Mouse (Mus musculus): Measurements from ENCODE around the gene Hamp. TPM values are rescaled to one million over a fixed set of nuclear protein-coding genes. Genes with fewer than 3 reads are reported as not detected.

Hamp gene
- not detected in 3 replicates for total RNA-seq (2017)

- no peak for ATAC-seq (replicated peaks; ENCODE audit: insufficient number of reproducible peaks, low FRiP score, low TSS enrichment, poor library complexity, severe bottlenecking)
These were observed at the start of gene Hamp for GRCm38 (mm10) chr7:30943909-30944635. Hamp (minus strand) TSS chr7:30944032.

- no peak for ATAC-seq (replicated peaks; ENCODE audit: insufficient number of reproducible peaks, low FRiP score, low TSS enrichment, poor library complexity, severe bottlenecking)
These were observed 48.3 kb upstream of the Hamp start for GRCm38 (mm10) chr7:30992148-30992547.

GRCm38 (mm10) chr7:30988519-30989162 lies 44.8 kb upstream of the Hamp start:
- ATAC-seq (replicated peaks; ENCODE audit: insufficient number of reproducible peaks, low FRiP score, low TSS enrichment, poor library complexity, severe bottlenecking), result no peak

GRCm38 (mm10) chr7:30985357-30985756 lies 41.5 kb upstream of the Hamp start:
- ATAC-seq (replicated peaks; ENCODE audit: insufficient number of reproducible peaks, low FRiP score, low TSS enrichment, poor library complexity, severe bottlenecking), result no peak

- no peak for ATAC-seq (replicated peaks; ENCODE audit: insufficient number of reproducible peaks, low FRiP score, low TSS enrichment, poor library complexity, severe bottlenecking)
These were observed 37.9 kb upstream of the Hamp start for GRCm38 (mm10) chr7:30981703-30982102.

GRCm38 (mm10) chr7:30973501-30974289 lies 29.9 kb upstream of the Hamp start, which contains the start of gene Fam187b:
Fam187b (plus strand) TSS chr7:30973790.
- ATAC-seq (replicated peaks; ENCODE audit: insufficient number of reproducible peaks, low FRiP score, low TSS enrichment, poor library complexity, severe bottlenecking), result peak; percentile 80

- no peak for ATAC-seq (replicated peaks; ENCODE audit: insufficient number of reproducible peaks, low FRiP score, low TSS enrichment, poor library complexity, severe bottlenecking)
These were observed 29.3 kb upstream of the Hamp start, which contains the start of gene Lsr for GRCm38 (mm10) chr7:30973251-30973500. Lsr (minus strand) TSS chr7:30973464.

- ATAC-seq (replicated peaks; ENCODE audit: insufficient number of reproducible peaks, low FRiP score, low TSS enrichment, poor library complexity, severe bottlenecking), result 0 out of 2 replicates have a peak, but pooled peaks have one; percentile 11
These were observed 28.8 kb upstream of the Hamp start for GRCm38 (mm10) chr7:30972426-30973250.

GRCm38 (mm10) chr7:30971901-30972300 lies 28.1 kb upstream of the Hamp start:
- no peak for ATAC-seq (replicated peaks; ENCODE audit: insufficient number of reproducible peaks, low FRiP score, low TSS enrichment, poor library complexity, severe bottlenecking)

GRCm38 (mm10) chr7:30969174-30969573 lies 25.3 kb upstream of the Hamp start:
- ATAC-seq (replicated peaks; ENCODE audit: insufficient number of reproducible peaks, low FRiP score, low TSS enrichment, poor library complexity, severe bottlenecking), result no peak

GRCm38 (mm10) chr7:30968611-30969010 lies 24.8 kb upstream of the Hamp start:
- no peak for ATAC-seq (replicated peaks; ENCODE audit: insufficient number of reproducible peaks, low FRiP score, low TSS enrichment, poor library complexity, severe bottlenecking)

- ATAC-seq (replicated peaks; ENCODE audit: insufficient number of reproducible peaks, low FRiP score, low TSS enrichment, poor library complexity, severe bottlenecking), result no peak
These were observed 22.8 kb upstream of the Hamp start for GRCm38 (mm10) chr7:30966657-30967056.

- ATAC-seq (replicated peaks; ENCODE audit: insufficient number of reproducible peaks, low FRiP score, low TSS enrichment, poor library complexity, severe bottlenecking), result no peak
These were observed 21.8 kb upstream of the Hamp start for GRCm38 (mm10) chr7:30965677-30966076.

GRCm38 (mm10) chr7:30964366-30964765 lies 20.5 kb upstream of the Hamp start:
- ATAC-seq (replicated peaks; ENCODE audit: insufficient number of reproducible peaks, low FRiP score, low TSS enrichment, poor library complexity, severe bottlenecking), result no peak

GRCm38 (mm10) chr7:30962862-30963261 lies 19.0 kb upstream of the Hamp start:
- ATAC-seq (replicated peaks; ENCODE audit: insufficient number of reproducible peaks, low FRiP score, low TSS enrichment, poor library complexity, severe bottlenecking), result no peak

- ATAC-seq (replicated peaks; ENCODE audit: insufficient number of reproducible peaks, low FRiP score, low TSS enrichment, poor library complexity, severe bottlenecking), result no peak
These were observed 16.0 kb upstream of the Hamp start for GRCm38 (mm10) chr7:30959786-30960349.

GRCm38 (mm10) chr7:30958866-30959487 lies 15.1 kb upstream of the Hamp start:
- no peak for ATAC-seq (replicated peaks; ENCODE audit: insufficient number of reproducible peaks, low FRiP score, low TSS enrichment, poor library complexity, severe bottlenecking)
